Mouse (Mus musculus) G1E (cell line): ENCODE data around the gene Tmem198.

Experiments used
- CTCF ChIP-seq: IDR thresholded peaks from 2 replicates; pipeline ENCODE4 v1.5.1; 2012; ENCODE audit warnings: low read depth, low read length, inconsistent platforms, mixed read lengths
- GATA1 ChIP-seq: IDR thresholded peaks from 2 replicates; pipeline ENCODE4 v1.6.1; 2012; ENCODE audit warnings: borderline replicate concordance, low read length, inconsistent platforms, mixed read lengths
- POLR2AphosphoS5 ChIP-seq: IDR thresholded peaks from 2 replicates; pipeline ENCODE4 v1.6.1; 2012; ENCODE audit warnings: low read depth, low read length, inconsistent platforms; ENCODE audit not compliant: insufficient replicate concordance
- TAL1 ChIP-seq: conservative IDR thresholded peaks from 2 replicates; pipeline ENCODE4 v1.6.1; 2012; ENCODE audit warnings: low read depth, low read length, inconsistent platforms, mixed read lengths

DNA sequence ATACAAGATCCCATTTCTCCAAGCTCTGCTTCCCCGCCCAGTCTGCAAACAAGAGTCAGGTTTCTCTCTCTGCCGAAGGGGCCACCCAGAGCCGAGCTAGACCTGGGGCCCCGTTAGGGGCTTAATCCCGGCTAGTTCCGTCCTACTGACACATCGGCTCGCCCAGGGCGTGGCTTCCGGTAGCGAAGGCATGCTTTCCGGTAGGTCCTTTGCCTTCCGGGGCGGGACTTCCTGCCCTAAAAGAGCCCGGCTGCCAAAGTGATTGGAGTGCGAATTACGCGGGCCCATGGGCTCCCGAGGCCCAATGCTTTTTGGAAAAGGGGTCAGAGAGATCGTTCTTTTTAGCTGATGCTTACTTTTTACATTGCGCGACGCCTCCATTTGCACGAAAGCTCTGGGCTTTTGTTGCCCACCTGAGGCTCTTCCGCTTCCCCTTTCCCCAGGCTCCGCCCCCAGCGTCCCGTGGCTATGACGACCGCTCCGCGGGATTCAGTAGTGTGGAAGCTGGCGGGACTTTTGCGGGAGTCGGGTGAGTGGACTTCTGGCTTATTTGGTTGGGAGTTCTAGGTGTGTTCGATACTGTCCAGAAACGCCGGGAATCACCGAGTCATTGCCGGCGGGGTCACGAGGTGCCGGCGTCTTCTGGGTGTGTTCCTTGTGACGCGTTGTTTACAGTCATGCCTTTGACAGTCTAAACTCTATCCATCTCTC lies 42.1 kb downstream of the Tmem198 start, which contains the start of gene Stk11ip:
- TF ChIP-seq CTCF (no peak), GATA1 (no peak), POLR2AphosphoS5 (no peak), TAL1 (no peak)
